Comparison of ENCODE assay signal across 20 mouse cellular contexts in the genomic region with DNA sequence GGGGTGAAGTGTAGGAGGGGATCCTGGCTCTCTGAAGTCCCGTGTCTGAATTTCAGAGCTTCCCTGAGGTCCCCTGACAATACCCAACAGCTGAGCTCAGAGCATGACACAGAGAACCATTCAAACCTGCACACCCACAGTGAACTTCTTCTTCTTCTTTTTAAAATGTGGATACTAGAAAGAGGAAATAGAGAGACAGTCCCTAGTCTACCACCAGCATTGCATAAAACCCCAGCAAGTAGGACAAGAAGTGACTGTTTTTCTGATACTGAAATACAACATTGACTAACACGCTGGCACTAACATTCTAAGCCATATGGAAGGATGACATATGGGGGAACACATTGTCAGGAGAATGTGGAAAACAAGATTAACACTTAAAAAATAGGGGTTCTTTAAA. TPM values are rescaled to one million over a fixed set of nuclear protein-coding genes. Genes with fewer than 3 reads are reported as not detected.
DNase-seq lines count a peak whose midpoint lies in the region; ATAC-seq and TF ChIP-seq lines count a peak whose summit lies in the region.
"Had no signal": no experiment of that assay in that cellular context is flagged by ENCODE, and none has a peak within 500 bp of the region (broad histone marks: within the 10 kb centered on the region; RNA-seq: fewer than 3 reads in every experiment).

No protein-coding gene starts in this region.

- dilution Hi-C loops in CH12.LX (cut with MboI; ENCODE audit: extremely low pct_ligation_motif_present, extremely low pct_unique_long_range_greater_than_20kb, low sequenced_read_pairs), result no loop called here

- in situ Hi-C loops in CH12.LX (cut with MboI; ENCODE audit: low pct_ligation_motif_present, low pct_unique_long_range_greater_than_20kb, low sequenced_read_pairs), result no loop called here

- H3K27me3 ChIP-seq in liver, postnatal 0 days (ENCODE audit: insufficient read depth, low read length), result no peaks in the 10 kb centered on the region
- H3K27me3 ChIP-seq in CH12.LX (replicated peaks), result no peaks in the 10 kb centered on the region
- H3K27me3 ChIP-seq in intestine, embryonic 16.5 days (replicated peaks; ENCODE audit: control insufficient read depth, insufficient read depth, low read length), result no peaks in the 10 kb centered on the region
- H3K27me3 ChIP-seq: lung, embryonic 15.5 days; midbrain, embryonic 12.5 days had no signal

- no peaks in the 10 kb centered on the region for H3K79me2 ChIP-seq in CH12.LX (replicated peaks; ENCODE audit: control insufficient read depth, extremely low read depth, insufficient read depth, poor library complexity, severe bottlenecking)

- no peak for TF ChIP-seq RAD21 in CH12.LX (IDR thresholded peaks at IDR 0.05; ENCODE audit: low read depth, low read length)

- no peak for DNase-seq in liver, postnatal 0 days
- DNase-seq in liver, result no peak
- peak; percentile 65 for DNase-seq in CH12.LX (ENCODE audit: extremely low read depth)
- DNase-seq in brain, embryonic 14.5 days (ENCODE audit: low read depth), result peak; percentile 1
- no peak for DNase-seq in kidney, postnatal 4 days
- DNase-seq: adrenal gland, adult 2 months; cerebellum, postnatal 14 days; gastrocnemius, adult 2 months; kidney, adult 9 months; spleen, adult 18-20 months; thymus, adult 18-20 months had no signal

- no peak for TF ChIP-seq POLR2A in CH12.LX (IDR thresholded peaks at IDR 0.05; ENCODE audit: low read depth, low read length)
- TF ChIP-seq POLR2A in brain, embryonic 14.5 days (IDR thresholded peaks at IDR 0.05; ENCODE audit: borderline replicate concordance, extremely low read depth, insufficient read depth, insufficient read length, poor library complexity, severe bottlenecking), result no peak

- no peak overlapping the region for H3K4me3 ChIP-seq in liver, postnatal 0 days (ENCODE audit: low read depth, low read length)
- no peak overlapping the region for H3K4me3 ChIP-seq in CH12.LX (replicated peaks in 1 of 3; ENCODE audit: low read depth in 2 of 3, low read length in 2 of 3, poor library complexity in 1 of 3)
- H3K4me3 ChIP-seq in intestine, embryonic 16.5 days (ENCODE audit: low read length), result no peak overlapping the region
- H3K4me3 ChIP-seq: embryonic facial prominence, embryonic 12.5 days; gastrocnemius, adult 2 months; limb, embryonic 10.5 days; lung, embryonic 15.5 days; midbrain, embryonic 12.5 days had no signal

- no peak overlapping the region for H3K4me2 ChIP-seq in liver, postnatal 0 days (ENCODE audit: low read depth, low read length)
- H3K4me2 ChIP-seq in CH12.LX (ENCODE audit: insufficient read depth, low read depth, poor library complexity, severe bottlenecking), result peak overlapping the region; percentile 10; the same call in 1 of the 2 replicates
- no peak overlapping the region for H3K4me2 ChIP-seq in intestine, embryonic 16.5 days (ENCODE audit: low read depth, low read length)
- H3K4me2 ChIP-seq: embryonic facial prominence, embryonic 12.5 days; lung, embryonic 15.5 days; midbrain, embryonic 12.5 days had no signal

- peak; percentile 18; the same call in 1 of the 2 replicates for TF ChIP-seq EP300 in liver, postnatal 0 days (IDR thresholded peaks at IDR 0.05; ENCODE audit: low read depth)
- TF ChIP-seq EP300 in CH12.LX (IDR thresholded peaks at IDR 0.05; ENCODE audit: low read length), result no peak; the same call in 1 of the 2 replicates

- 0 out of 2 replicates have a peak, but pooled peaks cover 3% of the 10 kb centered on the region for H3K4me1 ChIP-seq in liver, postnatal 0 days (ENCODE audit: insufficient read depth)
- peaks cover 2 to 22% of the 10 kb centered on the region in 2 experiments; a peak in 2 of 4 replicates for H3K4me1 ChIP-seq in CH12.LX (ENCODE audit: control insufficient read depth in 1 of 2, insufficient read depth in 2 of 2)
- no peaks in the 10 kb centered on the region for H3K4me1 ChIP-seq in intestine, embryonic 16.5 days (ENCODE audit: control insufficient read depth, insufficient read depth, low read length)
- H3K4me1 ChIP-seq: embryonic facial prominence, embryonic 12.5 days; limb, embryonic 10.5 days; lung, embryonic 15.5 days; midbrain, embryonic 12.5 days had no signal

- H3K9ac ChIP-seq in liver, postnatal 0 days (replicated peaks), result no peak overlapping the region
- H3K9ac ChIP-seq in CH12.LX (ENCODE audit: insufficient read depth, low read depth), result no peak overlapping the region
- no peak overlapping the region for H3K9ac ChIP-seq in intestine, embryonic 16.5 days (ENCODE audit: low read depth, low read length)
- H3K9ac ChIP-seq: embryonic facial prominence, embryonic 12.5 days; lung, embryonic 15.5 days; midbrain, embryonic 12.5 days had no signal

- no peak for TF ChIP-seq CTCF in liver, postnatal 0 days (IDR thresholded peaks at IDR 0.05; ENCODE audit: low read depth)
- TF ChIP-seq CTCF in CH12.LX (conservative IDR thresholded peaks at IDR 0.05 in 1 of 2, IDR thresholded peaks at IDR 0.05 in 1 of 2; ENCODE audit: low read depth in 2 of 2, low read length in 2 of 2), result no peak
- TF ChIP-seq CTCF in brain, embryonic 14.5 days (IDR thresholded peaks at IDR 0.05; ENCODE audit: borderline replicate concordance, extremely low read depth, insufficient read depth, insufficient read length), result no peak

- H3K9me3 ChIP-seq in liver, postnatal 0 days (ENCODE audit: low read length), result no peaks in the 10 kb centered on the region
- H3K9me3 ChIP-seq in CH12.LX (replicated peaks; ENCODE audit: low read length), result no peaks in the 10 kb centered on the region
- no peaks in the 10 kb centered on the region for H3K9me3 ChIP-seq in intestine, embryonic 16.5 days (ENCODE audit: control insufficient read depth, low read length)
- H3K9me3 ChIP-seq: embryonic facial prominence, embryonic 12.5 days; limb, embryonic 10.5 days; lung, embryonic 15.5 days; midbrain, embryonic 12.5 days had no signal

- no peak; the same call in 1 of the 2 replicates for ATAC-seq in liver, postnatal 0 days
- ATAC-seq in monocyte, adult 5-6 weeks (replicated peaks; ENCODE audit: insufficient number of reproducible peaks, low FRiP score, low TSS enrichment, poor library complexity, severe bottlenecking), result peak; percentile 93
- no peak for ATAC-seq in intestine, embryonic 16.5 days
- ATAC-seq: hindbrain, postnatal 0 days had no signal

- H3K36me3 ChIP-seq in liver, postnatal 0 days (replicated peaks; ENCODE audit: insufficient read depth, low read length), result no peaks in the 10 kb centered on the region
- no peaks in the 10 kb centered on the region for H3K36me3 ChIP-seq in CH12.LX (replicated peaks in 1 of 2; ENCODE audit: control insufficient read depth in 1 of 2, insufficient read depth in 1 of 2, low read length in 1 of 2)
- no peaks in the 10 kb centered on the region for H3K36me3 ChIP-seq in intestine, embryonic 16.5 days (ENCODE audit: control insufficient read depth, insufficient read depth, low read length)
- H3K36me3 ChIP-seq: embryonic facial prominence, embryonic 12.5 days; limb, embryonic 10.5 days; lung, embryonic 15.5 days; midbrain, embryonic 12.5 days had no signal

- 56% methylated on average over 2 of the region's 2 CpGs for WGBS in liver, postnatal 0 days (ENCODE audit: insufficient replicate concordance)
- 89% methylated on average over 2 of the region's 2 CpGs for WGBS in intestine, embryonic 16.5 days

- H3K27ac ChIP-seq in liver, postnatal 0 days (ENCODE audit: low read depth), result peak overlapping the region; percentile 69
- H3K27ac ChIP-seq in CH12.LX (ENCODE audit: insufficient read depth, low read depth), result no peak overlapping the region
- no peak overlapping the region for H3K27ac ChIP-seq in intestine, embryonic 16.5 days (ENCODE audit: low read length)
- H3K27ac ChIP-seq: embryonic facial prominence, embryonic 12.5 days; gastrocnemius, adult 2 months; hindbrain, postnatal 0 days; limb, embryonic 10.5 days; lung, embryonic 15.5 days; midbrain, embryonic 12.5 days had no signal

TF ChIP-seq in CH12.LX, 34 proteins besides CTCF, POLR2A, EP300 and RAD21:
- TF ChIP-seq CHD2 (IDR thresholded peaks at IDR 0.05; ENCODE audit: low read length) (no peak), BHLHE40 (IDR thresholded peaks at IDR 0.05; ENCODE audit: low read depth, low read length) (peak; percentile 56), ETS1 (conservative IDR thresholded peaks at IDR 0.05; ENCODE audit: low read depth, low read length) (peak; percentile 50)

RNA-seq across cellular contexts. Expression of gene 1700017D01Rik, which starts 11.3 kb away (rescaled TPM):
- polyA plus RNA-seq in liver, postnatal 0 days (2015; fragmentation: Nextera tagmentation; extraction: Ambion mirVana), result not detected in 2 replicates
- total RNA-seq in CH12.LX (2012; rRNA removed) (not detected in 2 replicates), CH12.LX (2014; rRNA removed) (not detected in 2 replicates)
- polyA plus RNA-seq in CH12.LX (2012; ENCODE audit: insufficient read length, low read depth), result not detected in 2 replicates
- not detected in 2 replicates for polyA plus RNA-seq in brain, embryonic 14.5 days (2012; rRNA removed)
- total RNA-seq in monocyte, adult 5-6 weeks (2017), result 3.3 TPM in 1 of 3 replicates, not detected in the others
- not detected in 2 replicates for polyA plus RNA-seq in intestine, embryonic 16.5 days (2015; fragmentation: Nextera tagmentation; extraction: Ambion mirVana)
- total RNA-seq: adrenal gland, adult 2 months; gastrocnemius, adult 2 months; heart, postnatal 25 days; hindbrain, postnatal 0 days; layer of hippocampus, postnatal 14 days had no signal
- polyA plus RNA-seq: adrenal gland, adult 2 months; embryonic facial prominence, embryonic 12.5 days; hindbrain, postnatal 0 days; limb, embryonic 10.5 days; lung, embryonic 15.5 days; midbrain, embryonic 12.5 days had no signal

RNA-seq across cellular contexts. Expression of gene Ms4a8a, which starts 38.4 kb away (rescaled TPM):
- polyA plus RNA-seq in liver, postnatal 0 days (2015; fragmentation: Nextera tagmentation; extraction: Ambion mirVana), result 0.13 and 0.26 TPM in 2 replicates
- not detected in 2 replicates for total RNA-seq in CH12.LX (2012; rRNA removed)
- total RNA-seq in CH12.LX (2014; rRNA removed), result not detected in 2 replicates
- polyA plus RNA-seq in CH12.LX (2012; ENCODE audit: insufficient read length, low read depth), result not detected in 2 replicates
- not detected in 2 replicates for polyA plus RNA-seq in brain, embryonic 14.5 days (2012; rRNA removed)
- 1.1 to 8.6 TPM (median 4.5 TPM) in 3 replicates for total RNA-seq in monocyte, adult 5-6 weeks (2017)
- polyA plus RNA-seq in intestine, embryonic 16.5 days (2015; fragmentation: Nextera tagmentation; extraction: Ambion mirVana), result 37.6 and 39.5 TPM in 2 replicates
- total RNA-seq: hindbrain, postnatal 0 days; layer of hippocampus, postnatal 14 days had no signal
- polyA plus RNA-seq: embryonic facial prominence, embryonic 12.5 days; hindbrain, postnatal 0 days; limb, embryonic 10.5 days; midbrain, embryonic 12.5 days had no signal

RNA-seq across cellular contexts. Expression of gene 1700025F22Rik, which starts 45.8 kb away (rescaled TPM):
- not detected in 2 replicates for polyA plus RNA-seq in liver, postnatal 0 days (2015; fragmentation: Nextera tagmentation; extraction: Ambion mirVana)
- not detected in 2 replicates for total RNA-seq in CH12.LX (2012; rRNA removed)
- total RNA-seq in CH12.LX (2014; rRNA removed), result not detected in 2 replicates
- not detected in 2 replicates for polyA plus RNA-seq in CH12.LX (2012; ENCODE audit: insufficient read length, low read depth)
- not detected in 2 replicates for polyA plus RNA-seq in brain, embryonic 14.5 days (2012; rRNA removed)
- total RNA-seq in monocyte, adult 5-6 weeks (2017), result not detected in 3 replicates
- not detected in 2 replicates for polyA plus RNA-seq in intestine, embryonic 16.5 days (2015; fragmentation: Nextera tagmentation; extraction: Ambion mirVana)
- total RNA-seq: adrenal gland, adult 2 months; gastrocnemius, adult 2 months; heart, postnatal 25 days; hindbrain, postnatal 0 days; layer of hippocampus, postnatal 14 days had no signal
- polyA plus RNA-seq: adrenal gland, adult 2 months; embryonic facial prominence, embryonic 12.5 days; hindbrain, postnatal 0 days; limb, embryonic 10.5 days; lung, embryonic 15.5 days; midbrain, embryonic 12.5 days had no signal

Comparison
In these comparisons a context has a peak if more than half of its experiments do, and no peak if none do; other contexts are left out.
1. DNase-seq: peak in CH12.LX (single experiment) and brain, embryonic 14.5 days (single experiment); none in liver, postnatal 0 days (single experiment), liver (single experiment) and kidney, postnatal 4 days (0 of 2).
2. RNA of gene Ms4a8a, which starts 38.4 kb away (polyA plus RNA-seq): 37.6 to 39.5 TPM in intestine, embryonic 16.5 days; 0.13 to 0.26 TPM in liver, postnatal 0 days, not detected in CH12.LX and not detected in brain, embryonic 14.5 days; every median in the first group is over 10 times any median in the second.